Mouse (Mus musculus) embryonic facial prominence, embryonic 13.5 days (tissue): ENCODE measurements around the gene Lpcat2. TPM values are rescaled to one million over a fixed set of nuclear protein-coding genes. Genes with fewer than 3 reads are reported as not detected.

Experiments
- ATAC-seq: fragments of 200-750 bp; cut with Nextera tagmentation; 2 replicates; pipeline ENCODE4 v1.8.0; 2017; ENCODE audit warnings: low read depth; ENCODE audit not compliant: insufficient number of reproducible peaks, insufficient read depth, low FRiP score, low TSS enrichment
- H3K27ac ChIP-seq: fragments of 300-500 bp; sonication (generic); 2 replicates; pipeline ENCODE4 v1.5.1; 2015; ENCODE audit warnings: moderate library complexity, mild to moderate bottlenecking, inconsistent platforms
- H3K27me3 ChIP-seq: fragments of 300-500 bp; sonication (generic); 2 replicates; pipeline ENCODE4 v1.6.1; 2015; ENCODE audit warnings: mild to moderate bottlenecking, inconsistent platforms
- H3K36me3 ChIP-seq: fragments of 300-500 bp; sonication (generic); 2 replicates; pipeline ENCODE4 v1.6.1; 2015; ENCODE audit warnings: mild to moderate bottlenecking, inconsistent platforms
- H3K4me1 ChIP-seq: fragments of 300-500 bp; sonication (generic); 2 replicates; pipeline ENCODE4 v1.6.1; 2015; ENCODE audit warnings: inconsistent platforms
- H3K4me2 ChIP-seq: fragments of 300-500 bp; sonication (generic); 2 replicates; pipeline ENCODE4 v1.6.1; 2015; ENCODE audit warnings: moderate library complexity, mild to moderate bottlenecking, inconsistent platforms
- H3K4me3 ChIP-seq: fragments of 300-500 bp; sonication (generic); 2 replicates; pipeline ENCODE4 v1.5.1; 2015; ENCODE audit warnings: mild to moderate bottlenecking, inconsistent platforms
- H3K9ac ChIP-seq: fragments of 300-500 bp; sonication (generic); 2 replicates; pipeline ENCODE4 v1.6.1; 2015; ENCODE audit warnings: mild to moderate bottlenecking, inconsistent platforms
- H3K9me3 ChIP-seq: fragments of 300-500 bp; sonication (generic); 2 replicates; pipeline ENCODE4 v1.6.1; 2016; ENCODE audit warnings: inconsistent platforms
- WGBS: fragments of 180-500 bp; shearing (Covaris S2); methylation state at CpG from one replicate; pipeline ENCODE4 v1.1.7; 2015; ENCODE audit warnings: mixed read lengths; 5-methylcytosine and 5-hydroxymethylcytosine counted together
- polyA plus RNA-seq: library from polyadenylated mRNA; unstranded; fragments of >200 nt; fragmentation: Nextera tagmentation; extraction: Ambion mirVana; gene quantifications from 2 replicates; pipeline ENCODE4 v1.2.1, GENCODE M21; 2015

Lpcat2 gene
- polyA plus RNA-seq, 1 experiment from 2014 or later, result 9.4 TPM

- Histone ChIP-seq H3K36me3 (peaks cover 92% of the 10 kb centered on the region), H3K4me3 (no peak overlapping the region), H3K9me3 (no peaks in the 10 kb centered on the region), H3K27ac (peak overlapping the region; percentile 48; the same call in 1 of the 2 replicates), H3K9ac (no peak overlapping the region; the same call in 1 of the 2 replicates), H3K27me3 (no peaks in the 10 kb centered on the region), H3K4me1 (peaks cover 12% of the 10 kb centered on the region), H3K4me2 (no peak overlapping the region)
- peak; percentile 63; the same call in 1 of the 2 replicates for ATAC-seq
- 58% methylated on average over 11 of the region's 11 CpGs for WGBS
These were observed 20.2 kb upstream of the Lpcat2 start for GRCm38 (mm10) chr8:92834786-92835500.

GRCm38 (mm10) chr8:92835901-92836300, 19.2 kb upstream of the Lpcat2 start:
- no peak for ATAC-seq
- no peaks in the 10 kb centered on the region for H3K9me3 ChIP-seq
- no peak overlapping the region for H3K4me2 ChIP-seq
- H3K27ac ChIP-seq, result no peak overlapping the region
- 96% methylated on average over 11 of the region's 11 CpGs for WGBS
- H3K4me3 ChIP-seq, result no peak overlapping the region
- no peak overlapping the region for H3K9ac ChIP-seq
- peaks cover 95% of the 10 kb centered on the region for H3K36me3 ChIP-seq
- no peaks in the 10 kb centered on the region for H3K27me3 ChIP-seq
- peaks cover 12% of the 10 kb centered on the region for H3K4me1 ChIP-seq

GRCm38 (mm10) chr8:92838616-92839015, 16.5 kb upstream of the Lpcat2 start:
- Histone ChIP-seq H3K27me3 (no peaks in the 10 kb centered on the region), H3K4me1 (peaks cover 12% of the 10 kb centered on the region), H3K4me3 (no peak overlapping the region), H3K27ac (no peak overlapping the region), H3K36me3 (peaks cover 97% of the 10 kb centered on the region), H3K4me2 (no peak overlapping the region), H3K9ac (no peak overlapping the region), H3K9me3 (no peaks in the 10 kb centered on the region)
- ATAC-seq, result no peak
- WGBS, result 75% methylated on average over 3 of the region's 3 CpGs

- Histone ChIP-seq H3K36me3 (peaks cover 98% of the 10 kb centered on the region), H3K4me2 (no peak overlapping the region), H3K9me3 (no peaks in the 10 kb centered on the region), H3K4me1 (peaks cover 12% of the 10 kb centered on the region), H3K9ac (no peak overlapping the region), H3K4me3 (no peak overlapping the region), H3K27ac (no peak overlapping the region), H3K27me3 (no peaks in the 10 kb centered on the region)
- WGBS, result 90% methylated on average over 8 of the region's 8 CpGs
- no peak for ATAC-seq
These were observed 16.0 kb upstream of the Lpcat2 start for GRCm38 (mm10) chr8:92839161-92839560.

GRCm38 (mm10) chr8:92839876-92840275, 15.3 kb upstream of the Lpcat2 start:
- peaks cover 7% of the 10 kb centered on the region for H3K4me1 ChIP-seq
- 84% methylated on average over 7 of the region's 7 CpGs for WGBS
- H3K36me3 ChIP-seq, result peaks cover 98% of the 10 kb centered on the region
- no peaks in the 10 kb centered on the region for H3K27me3 ChIP-seq
- H3K4me2 ChIP-seq, result no peak overlapping the region
- no peaks in the 10 kb centered on the region for H3K9me3 ChIP-seq
- no peak overlapping the region for H3K9ac ChIP-seq
- H3K27ac ChIP-seq, result no peak overlapping the region
- H3K4me3 ChIP-seq, result no peak overlapping the region
- no peak for ATAC-seq

GRCm38 (mm10) chr8:92846684-92847083, 8.5 kb upstream of the Lpcat2 start:
- Histone ChIP-seq H3K27me3 (no peaks in the 10 kb centered on the region), H3K4me2 (0 out of 2 replicates have a peak overlapping the region, but pooled peaks have one; percentile 5), H3K9me3 (no peaks in the 10 kb centered on the region), H3K36me3 (peaks cover 96% of the 10 kb centered on the region), H3K4me3 (no peak overlapping the region), H3K4me1 (peaks cover 50% of the 10 kb centered on the region), H3K27ac (peak overlapping the region; percentile 73), H3K9ac (no peak overlapping the region)
- no peak for ATAC-seq
- 37% methylated on average over 3 of the region's 3 CpGs for WGBS

GRCm38 (mm10) chr8:92847299-92847698, 7.8 kb upstream of the Lpcat2 start:
- Histone ChIP-seq H3K4me1 (peaks cover 50% of the 10 kb centered on the region), H3K27me3 (no peaks in the 10 kb centered on the region), H3K9ac (no peak overlapping the region), H3K36me3 (peaks cover 94% of the 10 kb centered on the region), H3K4me3 (no peak overlapping the region), H3K27ac (peak overlapping the region; percentile 73; the same call in 1 of the 2 replicates), H3K9me3 (no peaks in the 10 kb centered on the region), H3K4me2 (peak overlapping the region; percentile 5; the same call in 1 of the 2 replicates)
- 46% methylated on average over 9 of the region's 9 CpGs for WGBS
- ATAC-seq, result no peak

- Histone ChIP-seq H3K27ac (peak overlapping the region; percentile 55), H3K27me3 (no peaks in the 10 kb centered on the region), H3K9me3 (no peaks in the 10 kb centered on the region), H3K36me3 (peaks cover 91% of the 10 kb centered on the region), H3K4me1 (peaks cover 54% of the 10 kb centered on the region), H3K4me3 (no peak overlapping the region), H3K4me2 (no peak overlapping the region), H3K9ac (no peak overlapping the region)
- ATAC-seq, result no peak
- WGBS, result 51% methylated on average over 6 of the region's 6 CpGs
These were observed 5.9 kb upstream of the Lpcat2 start for GRCm38 (mm10) chr8:92849261-92849660.

GRCm38 (mm10) chr8:92850239-92850638, 4.9 kb upstream of the Lpcat2 start:
- peak overlapping the region; percentile 69; the same call in 1 of the 2 replicates for H3K27ac ChIP-seq
- no peak overlapping the region for H3K4me2 ChIP-seq
- ATAC-seq, result peak; percentile 35
- no peaks in the 10 kb centered on the region for H3K9me3 ChIP-seq
- WGBS, result 61% methylated on average over 4 of the region's 4 CpGs
- H3K36me3 ChIP-seq, result peaks cover 81% of the 10 kb centered on the region
- H3K9ac ChIP-seq, result no peak overlapping the region
- H3K27me3 ChIP-seq, result no peaks in the 10 kb centered on the region
- no peak overlapping the region for H3K4me3 ChIP-seq
- peaks cover 60% of the 10 kb centered on the region for H3K4me1 ChIP-seq

GRCm38 (mm10) chr8:92851381-92851780, 3.8 kb upstream of the Lpcat2 start:
- no peak overlapping the region for H3K27ac ChIP-seq
- WGBS, result 85% methylated on average over 3 of the region's 3 CpGs
- ATAC-seq, result no peak

GRCm38 (mm10) chr8:92853188-92853983, 1.8 kb upstream of the Lpcat2 start:
- no peak for ATAC-seq
- no peak overlapping the region for H3K4me3 ChIP-seq
- no peak overlapping the region for H3K9ac ChIP-seq
- whole genome bisulfite sequencing, result 63% methylated on average over 18 of the region's 18 CpGs
- H3K36me3 ChIP-seq, result peaks cover 50% of the 10 kb centered on the region
- no peak overlapping the region for H3K27ac ChIP-seq
- H3K9me3 ChIP-seq, result no peaks in the 10 kb centered on the region
- peaks cover 36% of the 10 kb centered on the region for H3K4me1 ChIP-seq
- H3K4me2 ChIP-seq, result no peak overlapping the region
- H3K27me3 ChIP-seq, result peaks cover 7% of the 10 kb centered on the region; the same call in 1 of the 2 replicates

More at GRCm38 (mm10) chr8:92851381-92851780, 3.8 kb upstream of the Lpcat2 start:
- H3K36me3 ChIP-seq, result peaks cover 70% of the 10 kb centered on the region
- no peak overlapping the region for H3K4me3 ChIP-seq
- H3K27me3 ChIP-seq, result peaks cover 5% of the 10 kb centered on the region; the same call in 1 of the 2 replicates
- no peak overlapping the region for H3K4me2 ChIP-seq
- no peak overlapping the region for H3K9ac ChIP-seq
- H3K9me3 ChIP-seq, result no peaks in the 10 kb centered on the region
- H3K4me1 ChIP-seq, result peaks cover 57% of the 10 kb centered on the region
